Mouse (Mus musculus): ENCODE measurements around the gene Morn1.

DNA sequence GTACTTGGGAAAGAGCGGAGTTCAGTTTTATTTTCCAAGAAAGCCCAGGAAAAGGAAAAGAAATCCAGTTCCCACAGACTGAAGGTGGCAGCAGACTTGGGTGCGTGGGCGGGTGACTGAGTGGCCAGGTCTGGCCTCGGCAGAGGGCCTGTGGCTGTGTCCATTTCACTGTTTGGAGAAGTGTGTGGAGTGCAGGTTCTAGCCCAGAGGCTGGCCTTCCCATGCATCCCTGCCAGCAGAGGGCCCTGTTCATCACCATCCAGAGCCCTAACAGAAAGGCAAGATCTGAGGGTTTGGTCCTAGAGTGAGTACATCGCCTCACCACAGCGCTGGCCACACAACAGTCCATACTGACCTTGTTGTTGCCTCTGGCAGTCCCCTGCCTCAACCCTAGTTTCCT, 17.2 kb upstream of the Morn1 start:
- TF ChIP-seq CTCF (IDR thresholded peaks at IDR 0.05; ENCODE audit: borderline replicate concordance, extremely low read depth, insufficient read depth, insufficient read length) (peak; percentile 37; the same call in 1 of the 2 replicates), POLR2A (IDR thresholded peaks at IDR 0.05; ENCODE audit: borderline replicate concordance, extremely low read depth, insufficient read depth, insufficient read length, poor library complexity, severe bottlenecking) (no peak)

Measured in brain, embryonic 14.5 days (tissue).